Mouse (Mus musculus) neural tube, embryonic 11.5 days (tissue): ENCODE results near the gene Stip1. TPM values are rescaled to one million over a fixed set of nuclear protein-coding genes. Genes with fewer than 3 reads are reported as not detected.
"Not testable (repeated sequence)": the region's sequence is repeated elsewhere in the genome, so short reads cannot be mapped to it uniquely, and the experiment has no call there.

Source experiments
- ATAC-seq: fragments of 200-750 bp; cut with Nextera tagmentation; 2 replicates; pipeline ENCODE4 v1.8.0; 2017; ENCODE audit warnings: moderate number of reproducible peaks, mild to moderate bottlenecking, moderate TSS enrichment, moderate library complexity; ENCODE audit not compliant: insufficient read depth, low FRiP score, low TSS enrichment
- DNase-seq: peaks from one replicate; pipeline ENCODE4 v3.0.0-alpha.2; 2015; ENCODE audit warnings: low spot score
- H3K27ac ChIP-seq: fragments of 300-500 bp; sonication (generic); 2 replicates; pipeline ENCODE4 v1.5.1; 2014; ENCODE audit warnings: low read depth, mild to moderate bottlenecking, low read length
- H3K27me3 ChIP-seq: fragments of 300-500 bp; sonication (generic); 2 replicates; pipeline ENCODE4 v1.6.1; 2014; ENCODE audit warnings: mild to moderate bottlenecking, low read length, mixed read lengths; ENCODE audit not compliant: control insufficient read depth, insufficient read depth
- H3K36me3 ChIP-seq: fragments of 300-500 bp; sonication (generic); 2 replicates; pipeline ENCODE4 v1.6.1; 2014; ENCODE audit warnings: mild to moderate bottlenecking, low read length, moderate library complexity, mixed read lengths; ENCODE audit not compliant: control insufficient read depth, insufficient read depth
- H3K4me1 ChIP-seq: fragments of 300-500 bp; sonication (generic); 2 replicates; pipeline ENCODE4 v1.6.1; 2014; ENCODE audit warnings: low read length, mixed read lengths; ENCODE audit not compliant: control insufficient read depth, insufficient read depth
- H3K4me2 ChIP-seq: fragments of 300-500 bp; sonication (generic); 2 replicates; pipeline ENCODE4 v1.6.1; 2014; ENCODE audit warnings: low read depth, mild to moderate bottlenecking, moderate library complexity
- H3K4me3 ChIP-seq: fragments of 300-500 bp; sonication (generic); 2 replicates; pipeline ENCODE4 v1.5.1; 2014; ENCODE audit warnings: low read depth, low read length
- H3K9ac ChIP-seq: fragments of 300-500 bp; sonication (generic); 2 replicates; pipeline ENCODE4 v1.6.1; 2014; ENCODE audit warnings: mild to moderate bottlenecking, low read length
- H3K9me3 ChIP-seq: fragments of 300-500 bp; sonication (generic); 2 replicates; pipeline ENCODE4 v1.6.1; 2016; ENCODE audit warnings: low read length; ENCODE audit not compliant: control insufficient read depth
- WGBS: fragments of 180-500 bp; shearing (Covaris S2); extraction: QIAGEN DNeasy Blood & Tissue Kit; methylation state at CpG from one replicate; pipeline ENCODE4 v1.1.7; 2014; 5-methylcytosine and 5-hydroxymethylcytosine counted together
- polyA plus RNA-seq: library from polyadenylated mRNA; unstranded; fragments of >200 nt; fragmentation: Nextera tagmentation; extraction: Ambion mirVana; gene quantifications from 2 replicates; pipeline ENCODE4 v1.2.1, GENCODE M21; 2014

Gene Stip1
- polyA plus RNA-seq, 1 experiment from 2014 or later, result 423 TPM

DNA sequence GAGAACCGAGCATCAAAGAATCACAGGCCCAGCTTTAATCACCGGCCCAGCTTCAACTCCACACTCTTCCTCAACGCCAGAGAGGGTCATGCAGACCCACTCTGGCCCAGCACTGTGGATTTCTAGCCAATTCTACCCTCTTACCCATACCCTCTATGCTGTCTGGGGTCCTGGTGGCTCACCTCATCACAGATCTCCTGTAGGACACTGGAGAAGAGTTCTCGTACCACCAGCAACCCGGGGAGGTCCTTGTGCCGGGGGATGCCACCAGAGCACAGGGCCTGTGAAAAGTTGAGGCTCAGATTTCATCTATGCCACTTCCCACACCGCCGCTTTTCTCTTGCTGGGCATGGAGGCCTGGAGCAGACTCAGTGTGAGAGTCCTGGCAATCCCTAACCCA, 45.3 kb downstream of the Stip1 start:
- no peak for DNase-seq

DNA sequence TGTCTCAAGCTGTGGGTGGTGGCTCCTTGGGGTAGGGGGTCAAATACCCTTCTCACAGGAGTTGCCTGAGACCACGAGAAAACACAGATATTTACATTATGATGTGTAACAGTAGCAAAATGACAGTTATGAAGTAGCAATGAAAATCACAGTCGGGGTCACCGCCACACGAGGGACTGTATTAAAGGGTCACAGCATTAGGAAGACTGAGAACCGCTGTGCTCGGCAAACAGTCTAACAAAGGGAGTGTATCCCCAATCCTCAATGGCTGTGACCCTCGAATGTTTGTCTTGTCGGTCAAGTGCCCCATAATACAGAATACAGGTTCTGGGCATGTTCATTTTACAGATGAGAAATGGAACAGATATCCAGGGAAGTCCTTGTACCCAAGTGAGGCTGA, 45.8 kb downstream of the Stip1 start:
- no peaks in the 10 kb centered on the region for H3K27me3 ChIP-seq
- DNase-seq, result no peak
- no peaks in the 10 kb centered on the region; the same call in 1 of the 2 replicates for H3K36me3 ChIP-seq
- no peak overlapping the region for H3K27ac ChIP-seq
- H3K4me1 ChIP-seq, result peaks cover 22% of the 10 kb centered on the region
- no peak overlapping the region for H3K4me3 ChIP-seq
- H3K9me3 ChIP-seq, result no peaks in the 10 kb centered on the region
- H3K4me2 ChIP-seq, result no peak overlapping the region
- no peak overlapping the region for H3K9ac ChIP-seq
- no peak for ATAC-seq
- WGBS, result 89% methylated on average over 8 of the region's 8 CpGs

More for the DNA sequence above, 45.3 kb downstream of the Stip1 start:
- WGBS, result 85% methylated on average over 8 of the region's 8 CpGs
- H3K4me3 ChIP-seq, result no peak overlapping the region
- no peak overlapping the region for H3K4me2 ChIP-seq
- no peak overlapping the region for H3K27ac ChIP-seq
- H3K27me3 ChIP-seq, result no peaks in the 10 kb centered on the region
- H3K4me1 ChIP-seq, result peaks cover 22% of the 10 kb centered on the region
- no peaks in the 10 kb centered on the region for H3K9me3 ChIP-seq
- ATAC-seq, result no peak
- H3K36me3 ChIP-seq, result peaks cover 4% of the 10 kb centered on the region; the same call in 1 of the 2 replicates
- H3K9ac ChIP-seq, result no peak overlapping the region

DNA sequence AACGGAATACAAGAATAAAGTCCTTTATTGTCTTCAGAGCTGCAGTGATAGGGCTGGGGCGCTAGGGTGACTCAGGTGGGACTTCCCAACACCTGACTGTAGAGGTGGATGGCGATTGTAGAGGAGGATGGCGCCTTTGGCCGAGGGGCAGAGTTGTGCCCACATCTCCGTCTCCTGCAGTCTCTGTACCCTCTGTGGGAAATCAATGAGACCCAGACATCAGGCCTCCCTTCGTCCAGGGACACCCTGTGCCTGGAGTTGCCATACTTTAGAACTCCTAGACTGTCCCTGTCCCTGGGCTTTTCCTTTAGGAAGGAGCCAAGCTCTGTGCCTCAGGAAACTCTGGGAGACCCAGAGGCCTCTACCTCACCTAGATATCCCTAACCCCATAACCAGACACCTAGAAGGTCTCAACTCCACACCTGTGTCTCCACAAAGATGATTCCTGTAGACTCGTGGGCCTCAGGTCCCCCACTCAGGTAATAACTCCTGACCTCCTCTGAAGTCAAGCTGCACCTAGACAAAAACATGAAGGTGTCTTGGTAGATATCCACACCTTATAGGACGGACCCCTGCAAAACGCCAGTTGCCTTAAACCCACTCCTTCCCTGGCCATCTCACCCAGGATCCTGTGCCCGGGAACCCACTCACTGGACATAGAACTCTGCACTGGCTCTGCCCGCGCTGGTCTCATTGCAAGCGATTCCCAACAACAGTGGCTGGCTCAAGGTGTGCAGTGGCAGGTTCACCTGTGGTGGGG, 46.6 kb downstream of the Stip1 start:
- ATAC-seq, result no peak; the same call in 1 of the 2 replicates
- peaks cover 22% of the 10 kb centered on the region for H3K4me1 ChIP-seq
- DNase-seq, result no peak
- H3K27me3 ChIP-seq, result no peaks in the 10 kb centered on the region
- no peaks in the 10 kb centered on the region for H3K9me3 ChIP-seq
- H3K4me2 ChIP-seq, result peak overlapping the region; percentile 71
- H3K9ac ChIP-seq, result peak overlapping the region; percentile 53
- H3K27ac ChIP-seq, result peak overlapping the region; percentile 42; the same call in 1 of the 2 replicates
- H3K4me3 ChIP-seq, result peak overlapping the region; percentile 46
- H3K36me3 ChIP-seq, result no peaks in the 10 kb centered on the region
- WGBS, result 58% methylated on average over 14 of the region's 14 CpGs

- H3K27ac ChIP-seq, result peak within 1 kb of the TSS; percentile 42; the same call in 1 of the 2 replicates
- DNase-seq (peak; percentile 97), ATAC-seq (peak; percentile 94)
- H3K4me1 ChIP-seq, result peaks cover 22% of the 10 kb centered on the region
- peak within 1 kb of the TSS; percentile 57 for H3K9ac ChIP-seq
- peak within 1 kb of the TSS; percentile 46 for H3K4me3 ChIP-seq
- H3K9me3 ChIP-seq, result no peaks in the 10 kb centered on the region
- peak within 1 kb of the TSS; percentile 71 for H3K4me2 ChIP-seq
- H3K27me3 ChIP-seq, result no peaks in the 10 kb centered on the region
- no peaks in the 10 kb centered on the region for H3K36me3 ChIP-seq
- 3% methylated on average over 37 of the region's 37 CpGs for WGBS
Measured at GRCm38 (mm10) chr19:6992011-6992858, 47.5 kb downstream of the Stip1 start, which contains the start of gene Dnajc4. Dnajc4 (minus strand) TSS chr19:6992572.

DNA sequence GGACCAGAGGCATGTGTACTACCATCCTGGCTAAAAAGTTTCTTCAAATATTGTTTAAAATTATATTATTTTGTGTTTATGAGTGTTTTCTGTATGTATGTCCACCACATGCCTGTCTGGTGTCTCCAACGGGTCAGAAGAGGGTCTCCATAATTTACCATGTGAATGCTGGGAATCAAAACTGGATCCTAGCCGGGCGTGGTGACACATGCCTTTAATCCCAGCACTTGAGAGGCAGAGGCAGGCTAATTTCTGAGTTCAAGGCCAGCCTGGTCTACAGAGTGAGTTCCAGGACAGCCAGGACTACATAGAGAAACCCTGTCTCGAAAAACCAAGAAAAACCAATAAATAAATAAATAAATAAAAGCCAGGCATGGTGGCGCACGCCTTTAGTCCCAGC, 48.6 kb downstream of the Stip1 start:
- WGBS, result 92% methylated on average over 6 of the region's 6 CpGs
- H3K9ac ChIP-seq, ATAC-seq, H3K4me2 ChIP-seq, H3K27ac ChIP-seq, DNase-seq, H3K9me3 ChIP-seq, H3K36me3 ChIP-seq, H3K4me3 ChIP-seq, H3K27me3 ChIP-seq: not testable (repeated sequence)
- peaks cover 18% of the 10 kb centered on the region for H3K4me1 ChIP-seq

DNA sequence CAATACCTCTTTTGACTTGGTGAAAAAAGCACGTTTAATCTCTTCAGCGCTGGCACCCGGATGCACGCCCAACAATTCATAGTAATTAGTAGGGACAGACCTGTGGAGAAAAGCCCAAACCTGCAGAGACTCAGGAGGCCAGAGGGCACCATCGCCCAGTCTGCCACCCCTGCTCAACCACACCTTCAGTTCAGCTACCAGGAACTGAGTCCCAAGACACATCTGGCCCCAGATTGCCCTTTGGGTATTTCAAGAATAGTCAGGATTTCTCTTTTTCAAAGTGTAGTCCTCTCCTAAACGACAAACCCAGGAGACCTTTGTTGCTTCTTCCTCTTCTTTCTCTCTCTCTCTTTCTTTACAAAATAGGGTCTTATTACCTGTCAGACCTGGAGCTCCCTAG, 49.1 kb downstream of the Stip1 start:
- WGBS, result 81% methylated on average over 6 of the region's 6 CpGs
- Histone ChIP-seq H3K36me3 (no peaks in the 10 kb centered on the region), H3K4me1 (peaks cover 20% of the 10 kb centered on the region), H3K4me3 (no peak overlapping the region), H3K9ac (no peak overlapping the region), H3K27ac (no peak overlapping the region), H3K9me3 (no peaks in the 10 kb centered on the region), H3K27me3 (no peaks in the 10 kb centered on the region), H3K4me2 (no peak overlapping the region)
- DNase-seq (no peak), ATAC-seq (no peak)

- Histone ChIP-seq H3K9ac (no peak overlapping the region), H3K4me1 (peaks cover 13% of the 10 kb centered on the region), H3K9me3 (no peaks in the 10 kb centered on the region), H3K4me2 (no peak overlapping the region), H3K27ac (no peak overlapping the region), H3K36me3 (peaks cover 3% of the 10 kb centered on the region; the same call in 1 of the 2 replicates), H3K27me3 (no peaks in the 10 kb centered on the region), H3K4me3 (no peak overlapping the region)
- DNase-seq (no peak), ATAC-seq (no peak)
- 84% methylated on average over 8 of the region's 8 CpGs for WGBS
Measured at GRCm38 (mm10) chr19:6989251-6989650, 50.5 kb downstream of the Stip1 start.

DNA sequence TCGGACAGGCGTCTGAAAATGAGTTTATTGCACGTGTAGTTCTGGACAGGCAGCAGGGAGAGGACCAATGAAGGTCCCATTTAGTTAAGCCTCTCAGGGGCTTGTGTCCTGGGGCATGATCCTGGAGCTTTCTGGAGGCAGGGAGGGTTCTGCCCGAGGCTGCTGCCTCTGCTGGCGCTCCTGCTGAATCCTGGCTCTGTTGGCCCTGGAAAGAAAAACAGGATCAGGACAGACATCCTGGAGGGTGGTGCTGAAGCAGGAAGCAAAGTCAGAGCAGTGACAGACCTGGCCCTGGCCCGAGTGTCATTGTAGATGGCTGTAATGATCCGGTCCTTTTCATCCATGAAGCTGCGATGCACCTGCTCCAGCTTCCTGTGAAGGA, 51.9 kb downstream of the Stip1 start:
- Histone ChIP-seq H3K4me2 (peak overlapping the region; percentile 95), H3K4me3 (peak overlapping the region; percentile 91), H3K4me1 (peaks cover 11% of the 10 kb centered on the region), H3K27me3 (no peaks in the 10 kb centered on the region), H3K9ac (peak overlapping the region; percentile 86), H3K9me3 (no peaks in the 10 kb centered on the region), H3K36me3 (peaks cover 3% of the 10 kb centered on the region; the same call in 1 of the 2 replicates), H3K27ac (no peak overlapping the region)
- DNase-seq, result no peak
- ATAC-seq, result no peak
- under 1% methylated on average over 8 of the region's 8 CpGs for WGBS
